Mouse (Mus musculus): ENCODE measurements around the gene Tmem163. TPM values are rescaled to one million over a fixed set of nuclear protein-coding genes. Genes with fewer than 3 reads are reported as not detected.

The Tmem163 gene
- polyA plus RNA-seq, 1 experiment from 2014 or later = 64.0 TPM

DNA sequence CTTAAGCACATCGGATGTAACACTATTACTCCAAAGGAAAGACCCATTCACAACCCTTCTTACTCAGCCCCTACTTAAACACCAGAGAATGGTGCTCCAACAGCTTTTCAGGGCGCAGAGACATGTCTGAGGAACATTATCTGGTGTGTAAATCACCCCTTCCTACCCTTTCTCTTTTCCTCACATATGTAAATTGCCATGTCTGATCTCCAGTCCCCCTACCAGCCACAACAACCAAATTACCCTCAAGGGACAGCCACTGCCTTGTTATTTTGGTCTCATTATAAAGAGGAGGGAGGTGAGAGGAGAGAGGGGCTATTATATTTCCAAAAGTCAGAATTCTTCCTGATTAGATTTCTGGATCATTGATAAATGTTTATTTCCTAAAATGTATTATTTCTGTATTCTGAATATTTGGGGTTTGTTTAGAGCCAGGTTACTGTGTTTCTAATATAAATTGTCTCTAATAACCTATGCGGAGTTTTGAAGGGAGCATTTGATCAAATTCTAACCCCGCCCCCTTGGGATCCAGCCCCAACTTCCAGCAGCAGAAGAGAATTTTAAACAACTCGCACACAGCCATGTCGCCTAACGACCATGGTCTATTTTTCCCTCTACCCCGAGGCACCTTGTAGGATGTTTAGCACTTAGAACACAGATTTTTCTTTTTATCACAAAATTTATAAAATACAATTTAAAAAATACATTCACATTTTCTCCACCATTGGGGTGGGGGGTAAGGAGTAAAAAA, 12.1 kb downstream of the Tmem163 start:
- ATAC-seq (ENCODE audit: low FRiP score, low TSS enrichment) (0 out of 2 replicates have a peak, but pooled peaks have one; percentile 53), DNase-seq (peak; percentile 69)
- Histone ChIP-seq H3K36me3 (ENCODE audit: control insufficient read depth, insufficient read depth, low read length) (peaks cover 2% of the 10 kb centered on the region; the same call in 1 of the 2 replicates), H3K9me3 (ENCODE audit: control insufficient read depth, low read length) (0 out of 2 replicates have a peak, but pooled peaks cover 6% of the 10 kb centered on the region), H3K27ac (replicated peaks; ENCODE audit: low read depth, low read length) (peak overlapping the region; percentile 76), H3K4me1 (ENCODE audit: control insufficient read depth, insufficient read depth, low read length) (peaks cover 16% of the 10 kb centered on the region), H3K9ac (replicated peaks; ENCODE audit: low read length) (no peak overlapping the region), H3K4me3 (replicated peaks; ENCODE audit: low read depth, low read length) (no peak overlapping the region), H3K4me2 (ENCODE audit: low read length) (no peak overlapping the region), H3K27me3 (ENCODE audit: control insufficient read depth, insufficient read depth, low read length) (no peaks in the 10 kb centered on the region)
- WGBS = 44% methylated on average over 8 of the region's 8 CpGs

DNA sequence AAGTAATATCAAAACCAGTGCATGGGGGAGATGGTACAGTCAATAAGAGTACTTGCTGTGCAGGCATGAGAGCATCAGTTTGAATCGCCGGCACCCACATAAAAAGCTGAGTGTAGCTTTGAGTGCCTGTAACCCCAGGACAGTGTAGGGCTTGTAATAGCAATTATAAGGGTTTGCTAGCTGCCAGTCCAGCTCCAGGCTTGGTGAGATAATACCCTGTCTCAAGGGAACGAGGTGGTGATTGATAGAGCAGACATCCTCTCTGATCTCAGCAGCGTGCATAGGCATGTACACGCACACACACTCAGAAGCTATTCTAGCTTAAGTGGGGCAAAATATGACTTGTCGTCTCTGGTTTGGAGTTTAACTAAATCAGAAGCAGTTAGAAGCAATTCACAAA, 13.1 kb downstream of the Tmem163 start:
- DNase-seq (peak; percentile 64), ATAC-seq (ENCODE audit: low FRiP score, low TSS enrichment) (peak; percentile 51; the same call in 1 of the 2 replicates)
- Histone ChIP-seq H3K4me1 (ENCODE audit: control insufficient read depth, insufficient read depth, low read length) (peaks cover 23% of the 10 kb centered on the region), H3K4me3 (replicated peaks; ENCODE audit: low read depth, low read length) (no peak overlapping the region), H3K36me3 (ENCODE audit: control insufficient read depth, insufficient read depth, low read length) (no peaks in the 10 kb centered on the region), H3K9ac (replicated peaks; ENCODE audit: low read length) (no peak overlapping the region), H3K27ac (replicated peaks; ENCODE audit: low read depth, low read length) (peak overlapping the region; percentile 76), H3K4me2 (ENCODE audit: low read length) (no peak overlapping the region), H3K27me3 (ENCODE audit: control insufficient read depth, insufficient read depth, low read length) (no peaks in the 10 kb centered on the region), H3K9me3 (ENCODE audit: control insufficient read depth, low read length) (0 out of 2 replicates have a peak, but pooled peaks cover 6% of the 10 kb centered on the region)
- 45% methylated on average over 6 of the region's 6 CpGs for WGBS

GRCm38 (mm10) chr1:127662385-127663068, 16.8 kb downstream of the Tmem163 start:
- Histone ChIP-seq H3K4me3 (replicated peaks; ENCODE audit: low read depth, low read length) (no peak overlapping the region), H3K9me3 (ENCODE audit: control insufficient read depth, low read length) (no peaks in the 10 kb centered on the region), H3K36me3 (ENCODE audit: control insufficient read depth, insufficient read depth, low read length) (no peaks in the 10 kb centered on the region), H3K4me2 (ENCODE audit: low read length) (no peak overlapping the region), H3K4me1 (ENCODE audit: control insufficient read depth, insufficient read depth, low read length) (peaks cover 32% of the 10 kb centered on the region), H3K27me3 (ENCODE audit: control insufficient read depth, insufficient read depth, low read length) (no peaks in the 10 kb centered on the region), H3K9ac (replicated peaks; ENCODE audit: low read length) (no peak overlapping the region), H3K27ac (replicated peaks; ENCODE audit: low read depth, low read length) (no peak overlapping the region)
- DNase-seq = no peak
- no peak for ATAC-seq (ENCODE audit: low FRiP score, low TSS enrichment)
- WGBS = 86% methylated on average over 13 of the region's 13 CpGs

DNA sequence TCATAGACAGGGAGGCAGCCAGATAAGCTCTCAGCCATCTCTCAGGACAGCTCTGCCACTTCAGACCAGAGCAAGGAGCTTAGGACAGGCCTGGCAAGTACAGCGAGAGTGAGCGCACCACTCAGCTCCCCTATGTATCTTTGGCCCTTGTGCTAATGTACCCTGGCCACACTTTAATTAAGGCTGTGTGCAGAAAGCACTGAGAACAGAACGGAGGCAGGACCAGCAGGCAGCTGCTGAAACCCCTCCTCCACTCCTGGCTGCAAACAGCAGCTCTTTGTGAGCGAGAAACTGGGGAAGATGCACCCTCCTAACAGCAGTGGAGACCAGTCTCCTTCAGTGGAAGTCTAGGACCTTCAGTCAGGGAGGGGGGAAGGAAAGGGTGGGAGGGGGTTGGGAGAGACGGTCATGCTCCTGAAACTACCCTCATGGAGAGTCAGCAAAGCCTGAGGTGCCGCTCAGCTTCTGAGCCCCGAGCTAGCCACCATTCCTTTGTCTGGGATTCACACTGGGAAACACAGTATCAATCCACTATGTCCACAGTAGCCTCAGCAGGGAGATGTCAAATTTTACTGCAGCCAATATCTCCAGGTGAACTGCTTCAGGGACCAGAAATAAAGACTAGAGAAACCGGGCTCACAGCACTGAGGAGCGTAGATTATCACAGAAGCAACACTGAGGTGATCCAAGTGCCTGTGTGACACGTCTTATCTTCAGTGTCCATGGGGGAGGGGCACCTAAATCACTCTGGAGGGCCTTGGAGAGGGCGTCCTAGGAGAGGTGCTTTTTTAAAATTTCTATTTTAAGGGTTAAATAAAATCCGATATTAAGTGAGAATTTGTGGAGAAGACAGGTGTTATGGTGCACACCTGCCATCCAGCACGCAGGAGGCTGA, 18.0 kb downstream of the Tmem163 start:
- Histone ChIP-seq H3K27me3 (ENCODE audit: control insufficient read depth, insufficient read depth, low read length) (no peaks in the 10 kb centered on the region), H3K36me3 (ENCODE audit: control insufficient read depth, insufficient read depth, low read length) (no peaks in the 10 kb centered on the region), H3K9ac (replicated peaks; ENCODE audit: low read length) (peak overlapping the region; percentile 46), H3K9me3 (ENCODE audit: control insufficient read depth, low read length) (no peaks in the 10 kb centered on the region), H3K4me2 (ENCODE audit: low read length) (peak overlapping the region; percentile 41), H3K27ac (replicated peaks; ENCODE audit: low read depth, low read length) (peak overlapping the region; percentile 89), H3K4me3 (replicated peaks; ENCODE audit: low read depth, low read length) (no peak overlapping the region), H3K4me1 (ENCODE audit: control insufficient read depth, insufficient read depth, low read length) (peaks cover 24% of the 10 kb centered on the region)
- ATAC-seq (ENCODE audit: low FRiP score, low TSS enrichment) = peak; percentile 63
- WGBS = 21% methylated on average over 13 of the region's 13 CpGs
- peak; percentile 76 for DNase-seq

GRCm38 (mm10) chr1:127651564-127651963, 27.8 kb downstream of the Tmem163 start:
- WGBS = 75% methylated on average over 2 of the region's 2 CpGs
- ATAC-seq (ENCODE audit: low FRiP score, low TSS enrichment) = no peak
- Histone ChIP-seq H3K4me1 (ENCODE audit: control insufficient read depth, insufficient read depth, low read length) (no peaks in the 10 kb centered on the region), H3K4me3 (replicated peaks; ENCODE audit: low read depth, low read length) (no peak overlapping the region), H3K27ac (replicated peaks; ENCODE audit: low read depth, low read length) (no peak overlapping the region), H3K36me3 (ENCODE audit: control insufficient read depth, insufficient read depth, low read length) (no peaks in the 10 kb centered on the region), H3K4me2 (ENCODE audit: low read length) (no peak overlapping the region), H3K9ac (replicated peaks; ENCODE audit: low read length) (no peak overlapping the region), H3K9me3 (ENCODE audit: control insufficient read depth, low read length) (no peaks in the 10 kb centered on the region), H3K27me3 (ENCODE audit: control insufficient read depth, insufficient read depth, low read length) (no peaks in the 10 kb centered on the region)
- DNase-seq = no peak

DNA sequence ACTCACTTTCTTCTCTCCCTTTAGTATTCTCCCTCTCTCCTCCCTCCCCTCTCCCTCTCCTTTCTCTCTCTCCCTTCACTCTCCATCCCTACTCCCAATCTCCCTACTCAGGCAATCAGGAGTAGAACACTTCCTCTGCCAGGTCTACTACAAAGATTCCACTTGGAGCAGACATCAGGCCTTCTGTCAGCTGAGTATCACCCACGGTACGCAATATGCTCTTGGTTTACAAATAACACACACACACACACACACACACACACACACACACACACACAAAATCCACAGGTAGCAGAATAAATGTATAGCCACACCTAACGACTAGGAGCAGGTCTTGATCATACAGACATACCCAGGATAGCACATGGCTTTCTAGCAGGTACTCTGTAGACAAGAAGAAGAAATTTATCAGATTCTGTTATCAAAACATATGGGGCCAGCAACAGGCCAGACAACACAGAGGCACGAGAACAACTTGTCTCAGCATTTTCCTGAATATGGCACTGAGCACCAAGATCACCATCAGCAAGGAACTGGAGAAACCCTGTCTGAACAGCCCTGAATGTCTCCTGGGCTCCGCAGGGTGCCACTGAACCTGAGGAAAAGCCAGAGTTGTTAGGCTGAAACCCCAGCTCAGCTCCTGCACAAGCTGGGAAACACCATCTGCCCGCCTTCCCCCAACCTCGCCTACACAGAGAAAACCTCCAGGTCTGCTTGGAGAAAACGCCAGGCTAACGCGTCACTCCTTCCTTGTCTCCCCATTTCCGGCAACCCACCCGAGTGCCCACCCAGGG, 36.2 kb downstream of the Tmem163 start:
- H3K4me1 ChIP-seq (ENCODE audit: control insufficient read depth, insufficient read depth, low read length) = 0 out of 2 replicates have a peak, but pooled peaks cover 3% of the 10 kb centered on the region
- no peak overlapping the region for H3K4me3 ChIP-seq (replicated peaks; ENCODE audit: low read depth, low read length)
- H3K4me2 ChIP-seq (ENCODE audit: low read length) = no peak overlapping the region
- no peak overlapping the region for H3K9ac ChIP-seq (replicated peaks; ENCODE audit: low read length)
- DNase-seq (no peak), ATAC-seq (ENCODE audit: low FRiP score, low TSS enrichment) (no peak; the same call in 1 of the 2 replicates)
- no peaks in the 10 kb centered on the region for H3K27me3 ChIP-seq (ENCODE audit: control insufficient read depth, insufficient read depth, low read length)
- no peak overlapping the region for H3K27ac ChIP-seq (replicated peaks; ENCODE audit: low read depth, low read length)
- WGBS = 91% methylated on average over 12 of the region's 12 CpGs
- H3K9me3 ChIP-seq (ENCODE audit: control insufficient read depth, low read length) = no peaks in the 10 kb centered on the region
- H3K36me3 ChIP-seq (ENCODE audit: control insufficient read depth, insufficient read depth, low read length) = no peaks in the 10 kb centered on the region

DNA sequence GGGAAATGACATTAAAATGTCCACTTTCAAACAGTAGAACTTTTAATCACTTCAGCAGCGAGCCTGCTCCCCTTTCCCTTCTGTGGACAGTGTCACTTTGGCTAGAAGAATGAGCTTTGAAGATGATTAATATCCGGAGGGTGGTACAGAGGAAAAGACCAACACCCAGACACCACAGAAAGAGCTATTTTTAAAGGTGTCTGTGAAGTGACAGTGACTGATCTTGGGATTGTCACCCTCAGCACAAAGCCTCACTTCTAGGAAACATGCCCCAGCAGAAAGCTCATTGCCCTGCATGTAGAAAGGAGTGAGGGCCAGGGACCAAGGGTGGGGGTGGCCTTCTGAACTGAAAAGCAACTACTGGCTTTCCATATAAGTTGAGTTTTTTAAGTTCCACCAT, 41.4 kb downstream of the Tmem163 start:
- no peak for ATAC-seq (ENCODE audit: low FRiP score, low TSS enrichment)
- no peak overlapping the region for H3K27ac ChIP-seq (replicated peaks; ENCODE audit: low read depth, low read length)
- WGBS = 82% methylated on average over 2 of the region's 2 CpGs
- H3K4me1 ChIP-seq (ENCODE audit: control insufficient read depth, insufficient read depth, low read length) = 0 out of 2 replicates have a peak, but pooled peaks cover 3% of the 10 kb centered on the region
- H3K4me2 ChIP-seq (ENCODE audit: low read length) = no peak overlapping the region
- no peaks in the 10 kb centered on the region for H3K9me3 ChIP-seq (ENCODE audit: control insufficient read depth, low read length)
- no peaks in the 10 kb centered on the region for H3K27me3 ChIP-seq (ENCODE audit: control insufficient read depth, insufficient read depth, low read length)
- no peak for DNase-seq
- H3K9ac ChIP-seq (replicated peaks; ENCODE audit: low read length) = no peak overlapping the region
- H3K4me3 ChIP-seq (replicated peaks; ENCODE audit: low read depth, low read length) = no peak overlapping the region
- no peaks in the 10 kb centered on the region for H3K36me3 ChIP-seq (ENCODE audit: control insufficient read depth, insufficient read depth, low read length)

GRCm38 (mm10) chr1:127627151-127627550, 52.2 kb downstream of the Tmem163 start:
- no peak overlapping the region for H3K4me3 ChIP-seq (replicated peaks; ENCODE audit: low read depth, low read length)
- ATAC-seq (ENCODE audit: low FRiP score, low TSS enrichment) (no peak), DNase-seq (no peak)
- H3K27ac ChIP-seq (replicated peaks; ENCODE audit: low read depth, low read length) = no peak overlapping the region
- 63% methylated on average over 7 of the region's 7 CpGs for WGBS
- no peaks in the 10 kb centered on the region for H3K36me3 ChIP-seq (ENCODE audit: control insufficient read depth, insufficient read depth, low read length)
- 0 out of 2 replicates have a peak, but pooled peaks cover 4% of the 10 kb centered on the region for H3K9me3 ChIP-seq (ENCODE audit: control insufficient read depth, low read length)
- no peaks in the 10 kb centered on the region for H3K27me3 ChIP-seq (ENCODE audit: control insufficient read depth, insufficient read depth, low read length)
- H3K4me1 ChIP-seq (ENCODE audit: control insufficient read depth, insufficient read depth, low read length) = no peaks in the 10 kb centered on the region
- no peak overlapping the region for H3K9ac ChIP-seq (replicated peaks; ENCODE audit: low read length)
- H3K4me2 ChIP-seq (ENCODE audit: low read length) = no peak overlapping the region

All from midbrain, embryonic 14.5 days (tissue).